Mouse (Mus musculus): ENCODE measurements around the gene Frmd5.
"Not testable (repeated sequence)": the region's sequence is repeated elsewhere in the genome, so short reads cannot be mapped to it uniquely, and the experiment has no call there.

Frmd5 gene

DNA sequence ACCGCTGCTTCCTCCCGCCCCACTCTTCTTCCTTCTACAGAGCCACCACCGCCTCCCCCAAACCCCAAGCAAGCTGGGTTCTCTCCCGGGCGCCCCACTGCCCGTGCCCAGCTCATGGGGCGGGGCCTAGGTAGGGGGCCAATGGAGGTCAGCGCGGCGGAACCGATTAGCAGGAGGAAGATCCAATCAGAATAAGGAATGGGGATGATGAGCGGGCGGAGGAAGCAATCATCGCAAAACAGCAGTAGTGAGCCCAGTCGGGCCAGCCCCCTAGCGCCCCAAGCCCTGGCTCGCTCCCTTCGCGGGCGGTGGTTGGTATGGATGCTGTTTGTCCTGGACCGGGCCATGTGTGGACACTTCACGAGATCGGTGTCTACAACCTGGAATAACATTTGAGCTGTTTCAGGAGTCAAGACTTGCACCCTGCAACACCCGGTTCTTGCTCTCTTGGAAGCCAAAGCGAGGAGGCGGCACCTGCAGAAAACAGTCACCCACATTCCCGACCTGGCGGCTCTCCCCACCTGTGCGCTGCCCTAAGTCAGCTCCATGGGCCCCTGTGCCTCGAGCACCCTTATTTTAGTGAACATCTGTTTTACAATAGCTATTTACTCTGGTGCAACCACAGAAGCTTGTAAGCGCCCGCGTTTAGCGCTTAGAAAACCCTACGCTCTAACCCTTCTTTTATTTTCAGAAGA lies at the start of gene Frmd5:
Gene Frmd5 (minus strand): TSS at position 129 of the 695 bp plus-strand sequence.
- DNase-seq (ENCODE audit: low spot score) = peak; percentile 94

DNA sequence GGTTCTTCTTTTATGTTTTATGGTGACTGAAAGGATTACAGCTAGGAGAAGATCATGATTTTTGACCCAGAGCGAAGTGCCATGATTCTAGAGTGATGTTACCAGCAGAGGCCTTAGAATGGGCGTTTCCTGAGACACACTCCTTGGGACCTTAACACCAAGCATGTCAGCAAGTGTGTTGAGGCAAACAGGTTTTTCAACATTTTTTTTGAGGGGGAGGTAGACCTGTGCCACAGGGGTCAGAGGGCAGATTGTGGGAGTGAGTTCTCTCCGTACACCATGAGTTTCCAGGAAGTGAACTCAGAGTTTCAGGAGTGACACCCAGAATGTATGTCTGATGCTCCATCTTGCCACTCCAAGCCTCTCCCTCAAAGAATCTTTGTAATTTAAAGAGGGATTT lies 47.1 kb upstream of the Frmd5 start:
- DNase-seq (ENCODE audit: low spot score) = no peak

- DNase-seq (ENCODE audit: low spot score) = no peak
These were observed 45.2 kb upstream of the Frmd5 start for GRCm38 (mm10) chr2:121852045-121852444.

DNA sequence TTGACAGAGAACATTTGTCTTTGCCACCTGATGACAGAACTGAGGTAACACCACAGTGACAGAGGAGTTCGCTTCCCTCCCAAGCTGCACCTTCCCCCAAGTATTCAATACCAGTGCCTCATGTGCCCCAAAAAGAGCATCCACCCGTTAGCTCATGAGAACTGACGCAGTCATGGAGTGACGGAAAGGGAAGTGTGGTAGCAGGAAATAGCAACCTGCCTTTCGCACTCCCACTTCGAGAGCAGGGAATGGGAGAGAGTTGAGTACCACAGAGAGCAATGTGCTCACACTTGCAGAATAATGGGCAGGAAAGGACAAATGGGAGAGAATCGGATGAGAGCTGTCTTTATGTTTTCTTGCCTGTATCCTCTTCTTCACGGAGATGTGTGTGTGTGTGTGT lies 39.2 kb upstream of the Frmd5 start:
- DNase-seq (ENCODE audit: low spot score) = no peak

DNA sequence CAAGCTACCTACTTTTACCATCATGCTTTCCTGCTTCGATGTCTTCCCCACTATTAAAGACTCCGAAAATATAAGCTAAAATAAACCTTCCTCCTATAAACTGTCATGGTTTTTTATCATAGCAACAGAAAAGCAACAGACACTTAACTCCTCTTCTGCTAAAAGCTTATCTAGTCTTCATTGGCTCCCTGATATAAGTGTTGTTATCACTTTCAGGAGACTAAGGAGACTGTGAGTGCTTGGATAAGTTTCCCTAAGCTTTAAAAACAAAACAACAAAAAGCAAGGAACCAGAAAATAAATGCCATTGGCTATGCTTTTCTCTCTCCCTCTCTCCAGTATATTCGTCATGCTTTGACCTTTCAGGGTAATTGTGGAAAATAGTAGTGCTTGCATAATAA lies 35.4 kb upstream of the Frmd5 start:
- DNase-seq (ENCODE audit: low spot score) = no peak

- no peak for DNase-seq (ENCODE audit: low spot score)
These were observed 34.6 kb upstream of the Frmd5 start for GRCm38 (mm10) chr2:121841453-121841852.

DNA sequence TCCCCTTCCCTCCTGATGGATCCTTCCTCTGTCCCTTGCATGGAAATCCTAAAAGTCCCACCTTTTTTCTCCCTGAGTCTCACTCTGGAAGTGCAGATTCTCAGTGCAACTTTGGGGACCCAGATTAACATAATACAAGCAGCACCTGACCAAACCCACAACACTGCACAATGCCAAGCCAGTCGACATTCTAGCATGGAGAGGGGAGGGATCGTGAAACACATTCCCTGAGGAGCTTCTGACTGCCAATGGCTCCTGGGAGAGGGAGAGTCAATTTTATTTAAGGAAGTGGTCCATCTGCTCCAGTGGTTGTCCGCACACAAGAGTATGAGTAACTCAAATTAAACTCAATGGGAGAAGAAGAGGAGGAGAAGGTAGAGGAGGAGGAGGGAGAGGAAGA lies 28.0 kb upstream of the Frmd5 start:
- no peak for DNase-seq (ENCODE audit: low spot score)

- DNase-seq (ENCODE audit: low spot score) = no peak
These were observed 25.6 kb upstream of the Frmd5 start for GRCm38 (mm10) chr2:121832484-121832894.

DNA sequence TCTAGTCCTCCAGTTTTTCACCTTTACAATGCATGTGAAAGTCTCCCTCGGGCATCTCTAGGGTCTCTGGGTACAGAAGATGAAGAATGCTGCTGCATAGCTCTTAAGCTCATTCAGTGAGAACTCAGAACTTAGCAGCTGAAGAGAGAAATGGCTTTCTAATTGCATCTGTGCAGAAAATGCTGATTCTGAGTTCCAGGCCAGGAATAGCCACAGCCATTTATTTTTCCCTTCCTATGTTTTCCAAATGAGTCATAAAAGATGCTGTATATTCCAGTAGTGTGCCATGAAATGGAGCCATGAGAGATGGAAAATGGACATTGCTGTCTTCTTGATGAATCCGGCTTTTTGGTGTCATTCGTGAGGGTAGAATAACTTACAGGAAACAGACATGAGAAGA lies 21.5 kb upstream of the Frmd5 start:
- DNase-seq (ENCODE audit: low spot score) = no peak

DNA sequence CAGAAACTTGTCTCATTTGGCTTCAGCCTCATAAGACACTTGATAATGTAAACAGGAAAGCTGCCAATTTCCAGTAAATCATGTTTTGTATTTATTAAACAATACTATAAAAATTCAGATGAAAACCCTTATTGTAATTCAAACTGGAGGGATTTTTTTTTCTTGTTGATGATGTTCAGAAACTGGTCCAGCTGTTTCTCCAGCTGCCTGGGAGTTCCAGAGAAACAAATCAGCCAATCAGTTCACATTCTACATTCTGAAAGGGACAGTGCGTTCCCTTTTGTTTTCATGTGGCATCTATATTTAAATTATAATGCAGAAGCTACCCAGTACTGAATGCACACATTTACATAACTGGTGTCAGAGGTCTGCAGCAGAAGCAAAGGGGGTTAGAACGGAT lies 19.3 kb upstream of the Frmd5 start:
- no peak for DNase-seq (ENCODE audit: low spot score)

- DNase-seq (ENCODE audit: low spot score) = no peak
These were observed 17.8 kb upstream of the Frmd5 start for GRCm38 (mm10) chr2:121824653-121825052.

- DNase-seq (ENCODE audit: low spot score) = no peak
These were observed 14.9 kb upstream of the Frmd5 start for GRCm38 (mm10) chr2:121821787-121822186.

- not testable (repeated sequence) for DNase-seq (ENCODE audit: low spot score)
These were observed 4.0 kb upstream of the Frmd5 start for GRCm38 (mm10) chr2:121810876-121811275.

GRCm38 (mm10) chr2:121809126-121809525 lies 2.2 kb upstream of the Frmd5 start:
- no peak for DNase-seq (ENCODE audit: low spot score)

- DNase-seq (ENCODE audit: low spot score) = peak; percentile 55
These were observed 530 bp downstream of the Frmd5 start for GRCm38 (mm10) chr2:121806171-121806943.

DNA sequence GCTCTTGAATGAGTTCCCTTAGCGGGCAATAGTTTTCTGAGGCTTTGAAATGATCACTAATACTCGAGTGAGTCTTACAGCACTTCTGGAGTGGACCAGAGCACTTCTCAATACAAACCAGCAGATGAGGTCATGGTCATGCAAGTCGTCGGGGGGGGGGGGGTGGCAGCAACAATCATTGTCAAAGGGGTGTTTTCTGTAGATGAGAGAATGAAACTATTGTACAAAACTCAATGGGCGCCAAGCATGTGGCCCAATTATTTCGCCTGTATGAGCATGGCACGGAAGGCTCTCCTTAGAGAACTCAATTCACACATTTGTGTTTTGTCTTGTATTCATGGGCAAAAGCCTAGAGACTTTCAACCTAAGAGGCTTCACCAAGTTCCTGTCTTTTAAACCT lies 7.8 kb downstream of the Frmd5 start:
- DNase-seq (ENCODE audit: low spot score) = no peak

GRCm38 (mm10) chr2:121795995-121796394 lies 10.9 kb downstream of the Frmd5 start:
- DNase-seq (ENCODE audit: low spot score) = no peak

- no peak for DNase-seq (ENCODE audit: low spot score)
These were observed 17.1 kb downstream of the Frmd5 start for GRCm38 (mm10) chr2:121789777-121790176.

DNA sequence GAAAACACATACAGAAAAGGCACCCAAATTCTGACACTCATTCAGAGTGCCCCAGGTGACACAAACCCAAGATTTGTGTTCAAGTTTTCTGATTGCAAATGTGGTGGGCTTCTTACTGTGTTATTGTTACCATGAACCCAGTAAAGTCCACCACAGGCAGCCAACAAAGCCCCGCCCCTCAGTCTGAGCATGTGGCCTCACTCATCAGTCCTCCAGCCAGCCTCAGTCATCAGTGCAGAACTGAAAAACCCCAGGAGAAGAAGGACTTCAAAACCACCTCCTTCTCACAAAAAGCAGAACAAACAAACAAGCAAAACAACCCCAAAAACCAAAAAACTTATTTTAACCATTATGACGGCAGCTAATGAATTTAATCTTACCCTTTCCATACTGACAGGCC lies 18.5 kb downstream of the Frmd5 start:
- no peak for DNase-seq (ENCODE audit: low spot score)

DNA sequence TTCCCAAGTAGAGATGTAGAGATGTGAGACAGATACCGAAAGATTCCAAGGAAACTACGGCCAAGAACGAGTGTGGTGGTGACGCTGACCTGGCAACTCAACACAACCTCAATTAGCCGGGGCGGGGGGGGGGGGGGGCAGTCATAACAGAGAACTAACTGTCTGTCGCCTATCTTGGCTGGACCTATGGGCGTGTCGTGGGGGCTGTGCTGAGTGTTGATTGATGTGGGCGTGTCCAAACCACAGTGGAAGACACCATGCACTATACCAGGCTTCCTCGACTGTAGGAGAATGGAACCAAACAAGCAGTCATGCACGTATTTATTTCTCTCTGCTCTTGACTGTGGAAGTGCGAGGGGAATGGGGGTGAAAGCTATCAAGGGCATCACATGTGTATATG lies 19.1 kb downstream of the Frmd5 start:
- DNase-seq (ENCODE audit: low spot score) = no peak

DNA sequence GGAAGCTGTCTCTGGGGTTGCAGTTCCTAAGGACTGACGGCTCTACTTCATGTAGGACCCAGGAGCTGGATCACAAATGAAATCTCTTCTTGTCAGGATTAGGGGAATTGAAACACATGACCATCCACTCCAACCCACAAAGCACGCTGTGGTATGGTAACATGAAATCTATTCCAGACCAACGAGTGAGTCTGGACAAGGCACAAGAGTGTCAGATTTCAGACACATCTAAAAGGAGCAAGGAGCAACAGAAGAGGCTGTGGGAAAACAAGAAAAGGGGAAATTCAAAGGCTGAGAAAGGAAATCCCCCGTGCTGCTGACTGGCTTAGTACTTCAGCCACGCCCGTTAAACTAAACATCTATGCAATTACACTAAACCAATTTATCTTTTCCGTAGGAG lies 19.6 kb downstream of the Frmd5 start:
- DNase-seq (ENCODE audit: low spot score) = no peak

DNA sequence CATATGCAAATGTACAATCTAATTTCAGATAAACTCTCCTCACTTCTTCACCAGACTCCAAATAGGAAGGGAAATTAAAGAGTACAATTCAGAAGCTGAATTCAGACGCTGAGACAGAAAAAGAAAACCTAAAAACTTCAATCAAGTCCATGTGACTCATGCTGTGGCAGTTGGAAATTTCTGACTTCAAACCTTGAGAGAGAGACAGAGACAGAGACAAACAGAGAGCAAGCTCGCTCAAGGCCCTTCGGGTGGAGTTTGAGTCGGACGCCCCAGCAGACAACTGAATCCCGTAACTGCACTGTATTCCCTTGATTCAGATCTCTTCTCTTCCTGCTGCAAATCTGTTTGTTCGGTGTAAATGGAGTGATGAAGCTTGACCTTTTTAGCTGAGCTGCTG lies 30.7 kb downstream of the Frmd5 start:
- no peak for DNase-seq (ENCODE audit: low spot score)

DNA sequence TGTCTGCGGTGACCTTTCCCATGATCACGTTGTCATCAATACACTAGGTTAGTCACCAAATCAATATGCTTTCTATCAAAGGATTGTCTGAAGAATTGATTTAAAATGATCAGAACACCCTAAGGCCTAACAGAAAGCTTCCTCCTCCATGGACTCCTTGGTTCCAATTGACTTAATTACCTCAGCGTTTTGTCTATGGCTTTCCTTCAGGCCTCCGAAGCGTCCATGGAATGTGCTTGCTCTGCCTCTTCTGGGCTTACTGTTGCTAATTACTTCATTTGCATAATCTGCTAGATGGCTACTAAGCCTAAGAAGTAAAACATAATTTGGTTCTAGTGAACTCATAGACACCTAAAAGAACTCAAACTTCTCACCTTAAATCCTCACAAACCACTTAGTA lies 42.0 kb downstream of the Frmd5 start:
- no peak for DNase-seq (ENCODE audit: low spot score)

DNA sequence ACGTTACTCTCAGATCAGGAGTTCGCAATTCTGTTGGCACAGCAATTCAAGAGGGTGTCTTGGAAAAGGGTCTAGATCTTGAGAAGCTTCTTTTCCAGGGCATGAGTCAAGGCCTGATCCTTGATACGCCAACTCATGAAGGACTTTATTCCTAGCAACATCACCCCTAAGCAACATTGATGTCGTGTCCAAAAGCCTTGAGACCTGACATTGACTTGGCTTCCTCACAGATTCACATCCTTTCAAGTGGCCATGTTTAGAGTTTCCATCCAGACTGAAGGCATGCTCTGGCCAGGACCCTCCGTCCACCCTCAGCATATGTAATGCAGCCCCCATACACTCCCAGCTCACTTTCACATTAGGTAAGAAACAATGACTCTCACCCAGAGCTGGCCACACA lies 45.0 kb downstream of the Frmd5 start:
- no peak for DNase-seq (ENCODE audit: low spot score)

Data from testis, postnatal 14 days (tissue).